Mouse (Mus musculus): ENCODE data around the gene Mapk6.
"Not testable (repeated sequence)": the region's sequence is repeated elsewhere in the genome, so short reads cannot be mapped to it uniquely, and the experiment has no call there.

The Mapk6 gene

DNA sequence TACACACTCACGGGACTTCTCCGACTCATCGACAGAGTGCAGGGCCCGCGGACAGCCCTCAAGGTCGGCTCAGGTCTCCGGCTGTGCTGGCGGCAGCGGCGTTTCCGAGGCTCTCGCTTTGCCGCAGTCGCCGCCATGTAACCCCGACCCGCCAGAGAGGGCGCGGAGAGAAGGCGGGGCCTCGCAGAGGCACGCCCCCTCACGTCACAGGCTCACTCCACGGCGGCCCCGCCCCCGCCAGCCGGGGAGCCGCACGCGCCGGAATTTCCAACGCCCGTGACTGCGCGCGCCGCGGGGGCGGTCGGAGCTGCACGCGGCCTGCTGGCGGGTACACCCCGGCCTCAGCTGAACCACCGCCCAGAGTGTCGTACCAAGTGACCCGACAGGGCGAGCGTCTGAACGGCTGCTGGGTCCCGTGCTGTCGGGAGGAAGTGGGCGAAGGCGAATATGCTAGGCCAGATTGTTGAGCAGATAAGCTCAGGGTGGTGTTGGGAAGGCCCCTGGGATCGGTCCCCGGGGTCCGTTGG lies at the start of gene Mapk6:
Gene Mapk6, minus strand, starts transcription at position 154 of the 527 bp plus-strand sequence.
- in situ Hi-C loops (cut with MboI, MseI), result no loop called here

DNA sequence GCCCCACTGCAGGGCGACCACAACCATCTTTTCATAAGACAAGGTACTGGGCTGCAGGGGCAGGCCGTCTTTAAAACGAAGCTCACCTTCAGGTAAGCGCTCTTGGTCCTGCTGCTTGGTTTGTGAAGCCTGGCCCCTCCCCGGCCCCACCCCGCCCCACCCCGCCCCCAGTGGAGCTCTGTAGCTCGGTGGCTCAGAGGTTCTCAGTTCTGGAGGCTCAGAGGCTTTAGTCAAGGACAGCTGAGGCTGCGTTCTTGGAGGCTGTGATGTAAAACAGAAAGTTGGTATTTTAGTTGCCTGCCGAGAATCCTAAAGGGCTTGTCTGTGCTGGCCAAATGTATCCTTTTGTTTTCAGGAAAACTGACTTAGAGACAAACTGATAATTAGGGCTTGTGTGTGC lies 45.9 kb upstream of the Mapk6 start:
- in situ Hi-C loops (cut with MboI, MseI), result no loop called here

DNA sequence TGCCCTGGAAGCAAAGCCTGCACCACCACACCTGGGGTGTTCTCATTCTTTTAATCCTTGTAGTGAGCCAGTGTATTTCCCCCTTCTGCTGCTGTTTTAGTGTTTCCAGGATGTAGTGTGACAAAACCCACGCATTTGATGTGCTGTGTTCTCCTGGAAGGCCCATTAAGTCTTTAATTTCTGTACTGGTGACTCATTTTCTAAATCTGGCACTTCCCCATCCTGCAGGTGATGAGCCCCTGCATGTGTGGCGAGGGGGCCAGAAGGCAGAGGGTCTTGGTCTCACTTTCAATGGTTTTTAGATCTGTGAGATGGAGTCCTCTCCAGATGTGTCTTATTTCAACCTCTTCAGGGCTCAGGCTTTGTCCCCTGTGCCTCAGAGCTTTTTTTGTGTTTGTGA lies 44.2 kb upstream of the Mapk6 start:
- in situ Hi-C loops (cut with MboI, MseI), result no loop called here

DNA sequence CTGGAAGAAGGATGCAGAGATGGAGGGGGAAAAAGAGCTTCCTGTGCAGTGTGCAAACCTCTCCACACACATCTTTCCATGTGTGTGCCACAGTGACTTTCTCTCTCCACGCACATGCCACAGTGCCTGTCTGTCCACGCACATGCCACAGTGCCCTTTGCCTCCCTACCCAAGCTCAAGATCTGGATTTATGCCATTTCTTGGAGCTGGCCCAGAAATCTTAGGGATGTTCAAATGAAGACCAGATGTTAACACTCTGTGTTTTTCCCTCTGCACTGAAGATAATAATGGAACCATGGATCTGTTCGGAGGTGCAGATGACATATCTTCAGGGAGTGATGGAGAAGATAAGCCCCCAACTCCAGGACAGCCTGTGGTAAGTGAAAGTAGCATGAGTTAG lies 38.2 kb upstream of the Mapk6 start:
- in situ Hi-C loops (cut with MboI, MseI), result no loop called here

DNA sequence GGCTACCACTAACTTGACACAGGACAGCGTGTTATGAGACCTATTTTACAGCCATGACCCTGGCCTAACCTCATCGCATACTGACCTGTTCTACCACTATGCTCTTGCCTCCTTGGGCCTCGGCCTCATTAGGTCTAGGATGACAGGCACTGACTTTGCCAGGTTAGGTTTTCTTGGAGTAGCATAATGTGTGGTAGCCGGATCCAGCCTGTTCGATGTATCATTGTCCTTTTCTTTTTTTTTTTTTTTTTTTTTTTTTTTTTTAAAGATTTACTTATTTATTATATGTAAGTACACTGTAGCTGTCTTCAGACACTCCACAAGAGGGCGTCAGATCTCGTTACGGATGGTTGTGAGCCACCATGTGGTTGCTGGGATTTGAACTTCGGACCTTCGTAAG lies 36.8 kb upstream of the Mapk6 start:
- in situ Hi-C loops (cut with MboI, MseI), result not testable (repeated sequence)

DNA sequence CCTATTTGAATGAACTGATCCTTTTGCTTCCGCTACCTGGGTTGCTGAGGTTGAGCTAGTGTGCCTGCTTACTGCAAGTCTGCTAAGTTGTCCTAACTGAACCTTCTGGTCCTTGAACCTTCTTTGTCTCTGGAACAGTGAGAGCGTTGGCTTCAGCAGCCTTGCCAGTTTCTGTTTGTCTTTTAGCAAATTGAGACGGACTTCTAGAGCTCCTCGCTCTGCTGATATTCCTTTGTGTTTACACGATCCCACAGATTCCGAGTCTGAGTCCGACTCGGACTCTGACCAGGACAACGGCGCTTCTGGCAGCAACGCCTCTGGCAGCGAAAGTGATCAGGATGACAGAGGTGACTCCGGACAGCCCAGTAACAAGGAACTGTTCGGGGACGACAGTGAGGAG lies 35.2 kb upstream of the Mapk6 start:
- in situ Hi-C loops (cut with MboI, MseI), result no loop called here

DNA sequence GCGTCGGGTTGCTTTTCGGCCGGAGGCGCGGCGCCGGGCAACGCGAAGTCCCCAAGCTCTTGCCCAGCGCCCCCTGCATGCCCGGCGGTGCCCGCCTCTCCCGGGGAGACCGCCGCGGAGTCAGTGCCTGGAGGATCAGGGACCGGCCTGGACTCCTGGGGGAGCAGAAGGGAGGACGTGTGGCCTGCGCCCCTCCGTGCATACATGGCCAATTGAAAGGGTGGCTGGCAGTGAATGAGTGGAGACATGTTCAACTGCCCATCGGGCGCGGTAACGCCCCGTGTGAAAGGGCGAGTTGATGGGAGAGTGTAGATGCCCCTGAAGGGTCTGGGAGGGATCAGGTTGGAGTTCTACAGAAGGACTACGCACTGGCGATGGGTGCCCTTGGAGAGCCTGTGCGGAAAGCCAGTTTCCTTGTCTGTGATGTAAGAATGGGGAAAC lies 31.9 kb upstream of the Mapk6 start:
- in situ Hi-C loops (cut with MboI, MseI), result no loop called here

DNA sequence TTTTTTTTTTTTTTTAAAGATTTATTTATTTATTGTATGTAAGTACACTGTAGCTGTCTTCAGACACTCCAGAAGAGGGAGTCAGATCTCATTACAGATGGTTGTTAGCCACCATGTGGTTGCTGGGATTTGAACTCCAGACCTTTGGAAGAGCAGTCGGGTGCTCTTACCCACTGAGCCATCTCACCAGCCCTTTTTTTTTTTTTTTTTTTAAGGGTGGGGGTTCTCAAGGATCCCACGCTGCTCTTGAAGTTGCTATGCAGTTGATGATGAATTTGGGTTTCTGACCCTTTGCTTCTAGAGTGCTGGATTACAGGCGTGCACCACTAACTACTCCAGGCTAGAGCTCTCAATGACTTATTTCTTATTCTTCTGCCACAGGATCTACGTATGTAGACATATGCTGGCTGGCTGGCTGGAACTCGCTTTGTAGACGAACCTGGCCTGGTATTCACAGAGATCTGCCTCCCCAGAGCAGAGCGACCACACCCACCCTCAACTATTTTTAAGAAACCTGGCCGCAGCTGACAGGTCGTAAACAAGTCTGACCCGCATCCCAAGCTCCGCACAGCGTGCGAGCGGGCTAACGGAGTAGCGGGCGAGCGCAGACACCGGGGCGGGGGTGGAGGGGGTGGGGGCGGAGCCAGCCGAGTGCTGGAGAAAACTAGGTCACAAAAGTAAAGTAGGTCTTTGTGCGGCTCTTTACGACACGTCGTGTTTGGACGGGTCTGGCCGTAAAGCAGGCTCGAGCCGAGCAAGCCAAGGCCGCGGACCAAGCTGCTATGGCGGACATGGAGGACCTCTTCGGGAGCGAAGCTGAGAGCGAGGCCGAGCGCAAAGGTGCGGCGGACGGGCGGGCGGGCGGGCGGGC lies 31.2 kb upstream of the Mapk6 start, which contains the start of gene Leo1:
Gene Leo1, plus strand, starts transcription at position 729 of the 871 bp plus-strand sequence.
- in situ Hi-C loops (cut with MboI, MseI), result no loop called here

DNA sequence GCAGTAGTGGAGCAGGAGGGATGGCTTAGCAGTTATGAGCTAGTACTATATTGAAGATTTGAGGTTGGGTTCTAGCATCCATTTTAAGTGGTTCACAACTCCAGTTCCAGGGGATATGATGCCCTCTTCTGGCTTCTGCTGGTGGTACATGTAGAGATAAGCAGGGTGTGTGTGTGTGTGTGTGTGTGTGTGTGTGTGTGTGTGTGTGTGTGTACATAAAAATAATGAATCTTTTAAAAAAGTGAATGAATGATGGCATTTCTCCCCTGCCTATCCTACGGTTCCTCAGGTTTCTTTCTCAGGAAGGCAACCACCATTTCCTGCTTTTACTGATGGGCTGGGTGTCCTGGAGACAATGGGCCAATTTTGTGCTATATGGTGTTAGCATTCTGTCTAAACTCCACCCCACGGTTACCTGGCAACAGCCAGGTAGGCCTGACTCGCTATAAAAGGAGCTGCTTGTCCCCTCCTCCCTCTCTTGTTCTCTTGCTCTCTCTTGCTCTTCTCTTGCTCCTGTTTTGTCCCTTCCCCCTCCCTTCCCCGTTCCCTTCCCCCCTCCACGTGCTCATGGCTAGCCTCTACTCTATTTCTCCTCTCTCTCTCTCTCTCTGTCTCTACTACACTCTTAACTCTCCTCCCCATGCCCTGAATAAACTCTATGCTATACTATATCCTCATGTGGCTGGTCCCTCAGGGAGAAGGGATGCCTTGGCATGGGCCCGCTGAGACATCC lies 28.0 kb upstream of the Mapk6 start:
- in situ Hi-C loops (cut with MboI, MseI), result loop anchor here (5.0 kb wide), 1 partner anchor 81 kb away; no protein-coding TSS in a partner anchor

DNA sequence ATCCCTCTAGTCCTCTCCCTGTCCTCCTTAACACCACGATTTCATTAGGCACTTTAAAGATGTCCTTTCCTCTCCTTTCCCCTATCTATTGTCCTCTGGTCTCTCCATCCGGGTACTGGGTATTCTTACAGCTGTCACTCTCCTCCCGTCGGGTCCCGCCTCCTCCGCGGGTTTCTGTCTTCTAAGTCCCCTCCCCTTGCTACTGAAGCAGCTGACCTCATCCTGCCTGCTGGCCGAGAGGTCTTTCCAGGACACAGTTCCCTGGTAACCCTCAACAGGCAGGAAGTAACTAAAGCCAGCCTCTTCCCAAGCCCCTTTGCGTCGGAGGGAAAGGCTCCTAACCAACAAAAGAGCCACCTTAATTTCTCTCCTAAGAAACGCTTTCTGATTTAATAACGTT lies 26.1 kb upstream of the Mapk6 start:
- in situ Hi-C loops (cut with MboI, MseI), result loop anchor here (5.0 kb wide), 1 partner anchor 79 kb away; no protein-coding TSS in a partner anchor

DNA sequence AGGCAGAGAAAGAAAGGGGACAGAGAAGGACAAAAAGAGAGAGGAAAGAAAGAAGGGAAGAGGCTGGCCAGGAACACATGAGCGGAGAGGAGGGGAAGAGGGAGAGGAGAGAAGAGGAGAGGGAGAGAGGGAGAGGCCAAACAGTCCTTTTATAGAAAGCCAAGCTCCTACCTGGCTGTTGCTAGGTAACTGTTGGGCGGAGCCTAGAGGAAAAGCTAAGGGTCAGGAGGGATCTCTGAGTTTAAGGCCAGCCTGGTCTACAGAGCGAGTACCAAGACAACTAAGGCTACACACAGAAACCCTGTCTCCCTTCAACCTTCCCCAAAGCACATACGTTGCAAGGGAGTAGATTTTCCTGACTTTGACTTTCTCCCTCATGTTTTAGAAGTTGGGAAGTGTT lies 25.5 kb upstream of the Mapk6 start:
- in situ Hi-C loops (cut with MboI, MseI), result loop anchor here (5.0 kb wide), 1 partner anchor 78 kb away; no protein-coding TSS in a partner anchor

DNA sequence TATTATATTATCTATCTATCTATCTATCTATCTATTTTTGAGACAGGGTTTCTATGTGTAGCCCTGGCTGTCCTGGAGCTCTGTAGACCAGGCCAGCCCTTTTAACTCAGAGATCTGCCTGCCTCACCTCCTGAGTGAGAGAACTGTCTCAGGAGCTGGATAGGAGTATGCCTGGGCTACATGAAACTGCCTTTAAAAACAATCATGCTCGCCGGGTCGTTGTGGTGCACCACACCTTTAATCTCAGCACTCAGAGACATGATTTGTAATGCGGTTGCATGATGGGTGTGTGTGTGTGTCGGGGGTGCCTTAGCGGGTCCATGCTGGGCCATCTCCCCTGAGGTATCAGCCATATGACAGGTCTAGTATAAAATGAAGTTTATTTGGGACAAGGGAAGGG lies 25.1 kb upstream of the Mapk6 start:
- in situ Hi-C loops (cut with MboI, MseI), result loop anchor here (5.0 kb wide), 2 partner anchors 38 to 78 kb away; no protein-coding TSS in a partner anchor

DNA sequence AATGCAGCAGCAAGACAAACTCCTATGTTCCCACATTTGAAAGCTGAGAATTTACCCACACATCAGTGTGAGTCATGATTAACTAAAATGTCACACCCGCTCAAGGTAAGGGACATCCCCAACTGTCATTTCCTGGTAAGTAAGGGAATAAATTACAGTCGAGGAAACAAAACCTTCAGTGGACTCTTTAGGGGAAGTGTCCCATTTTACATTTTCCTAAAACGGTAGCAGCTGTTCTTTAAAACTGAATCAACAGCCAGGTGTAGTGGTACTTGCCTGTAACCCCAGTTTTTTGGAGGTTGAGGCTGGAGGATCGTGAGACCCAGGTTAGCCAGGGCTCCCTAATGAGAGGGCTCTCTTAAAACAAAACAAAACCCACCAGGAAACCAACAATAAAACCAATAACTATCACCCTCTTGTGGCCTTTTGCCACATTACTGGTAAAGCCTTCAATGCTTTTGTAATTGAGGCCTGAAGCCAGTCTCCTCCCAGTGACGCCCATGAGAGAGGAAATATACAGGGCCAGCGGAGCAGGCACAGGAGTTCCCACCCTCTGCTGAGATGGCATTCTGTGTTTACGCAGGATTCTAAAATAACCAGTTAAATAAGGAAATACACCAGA lies 24.5 kb upstream of the Mapk6 start:
- in situ Hi-C loops (cut with MboI, MseI), result loop anchor here (5.0 kb wide), 1 partner anchor 37 kb away; no protein-coding TSS in a partner anchor

DNA sequence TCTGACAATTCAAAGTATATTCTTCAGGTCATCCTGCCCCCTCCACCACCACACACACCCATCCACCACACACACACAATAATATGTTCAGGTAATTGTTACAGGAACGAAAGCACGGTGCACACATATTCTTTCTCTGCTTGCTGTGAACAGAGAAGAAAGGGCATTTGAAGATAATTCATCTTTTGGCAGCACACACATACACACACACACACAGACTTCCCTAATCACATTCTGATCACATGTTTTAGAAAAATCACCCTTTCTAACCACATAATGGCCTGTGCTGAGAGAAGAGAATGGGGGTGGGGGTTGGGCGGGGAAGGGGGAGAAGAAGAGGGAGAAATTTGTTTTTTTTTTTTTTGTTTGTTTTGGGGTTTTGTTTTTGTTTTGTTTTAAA lies 22.9 kb upstream of the Mapk6 start:
- in situ Hi-C loops (cut with MboI, MseI), result loop anchor here (5.0 kb wide), 1 partner anchor 35 kb away; no protein-coding TSS in a partner anchor

DNA sequence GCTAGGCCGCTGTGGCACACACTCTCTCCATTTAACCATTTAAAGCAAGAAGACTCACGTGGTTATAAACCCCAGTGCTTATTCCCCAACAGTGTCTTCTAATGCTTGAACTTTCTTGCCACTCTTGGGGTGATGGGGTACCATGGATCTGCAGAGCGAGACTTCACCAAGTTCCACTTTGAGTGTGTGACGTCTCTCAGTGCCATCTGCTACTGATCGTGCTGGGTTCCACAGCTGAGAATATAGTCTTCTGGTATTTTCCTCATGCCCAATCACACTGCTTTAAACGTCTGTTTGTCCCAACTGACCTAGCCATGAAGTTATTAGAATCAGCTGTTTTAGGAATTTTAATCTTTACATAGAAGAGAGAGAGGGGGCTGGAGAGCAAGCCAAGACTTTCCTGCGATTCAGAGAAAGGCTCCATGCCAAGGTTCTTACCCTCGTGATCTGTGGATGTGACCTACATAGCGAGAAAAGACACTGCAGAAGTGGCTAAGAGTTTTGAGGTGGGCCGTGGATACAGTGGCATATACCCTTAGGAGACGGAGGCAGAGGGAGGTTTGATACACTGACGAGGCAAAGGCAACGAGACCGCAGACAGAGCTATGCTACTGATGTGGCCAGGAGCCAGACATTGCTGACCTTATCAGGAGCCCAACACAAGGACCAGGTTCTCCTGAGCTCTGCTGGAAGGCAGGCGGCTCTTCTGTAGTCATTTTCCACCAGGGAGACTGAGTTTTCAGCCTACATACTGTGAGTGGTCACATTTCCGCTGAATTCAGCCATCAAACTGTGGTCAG lies 21.2 kb upstream of the Mapk6 start:
- in situ Hi-C loops (cut with MboI, MseI), result loop anchor here (5.0 kb wide), 1 partner anchor 34 kb away; no protein-coding TSS in a partner anchor

DNA sequence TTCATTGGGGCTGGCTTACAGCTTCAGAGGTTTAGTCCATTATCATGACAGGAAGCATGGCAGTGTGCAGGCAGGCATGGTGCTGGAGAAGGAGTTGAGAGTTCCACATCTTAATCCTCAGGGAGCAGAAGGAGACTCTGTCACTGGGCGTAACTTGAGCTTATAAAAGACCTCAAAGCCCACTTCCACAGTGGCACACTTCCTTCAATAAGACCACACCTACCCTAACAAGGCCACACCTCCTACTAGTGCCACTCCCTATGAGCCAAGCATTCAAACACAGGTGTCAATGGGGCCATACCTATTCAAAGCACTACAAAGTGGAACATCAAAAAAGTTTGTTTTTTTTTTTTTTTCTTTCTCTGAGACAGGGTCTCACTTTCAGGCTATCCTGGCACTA lies 19.9 kb upstream of the Mapk6 start:
- in situ Hi-C loops (cut with MboI, MseI), result loop anchor here (5.0 kb wide), 1 partner anchor 32 kb away; no protein-coding TSS in a partner anchor

DNA sequence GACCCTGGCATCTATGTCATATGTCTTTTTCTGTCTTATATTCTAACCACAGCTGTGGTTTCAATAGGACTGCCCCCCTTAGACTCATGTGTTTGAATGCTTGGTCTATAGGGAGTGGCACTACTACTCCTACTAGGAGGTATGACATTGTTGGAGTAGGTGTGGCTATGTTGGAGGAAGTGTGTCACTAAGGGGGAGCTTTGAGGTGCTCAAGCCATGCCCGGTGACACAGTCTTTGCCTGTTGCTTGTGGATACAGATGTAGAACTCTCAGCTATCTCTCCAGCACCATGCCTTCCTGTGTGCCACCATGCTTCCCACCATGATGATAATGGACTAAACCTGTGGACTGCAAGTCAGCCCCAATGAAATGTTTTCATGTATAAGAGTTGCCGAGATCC lies 19.2 kb upstream of the Mapk6 start:
- in situ Hi-C loops (cut with MboI, MseI), result no loop called here

DNA sequence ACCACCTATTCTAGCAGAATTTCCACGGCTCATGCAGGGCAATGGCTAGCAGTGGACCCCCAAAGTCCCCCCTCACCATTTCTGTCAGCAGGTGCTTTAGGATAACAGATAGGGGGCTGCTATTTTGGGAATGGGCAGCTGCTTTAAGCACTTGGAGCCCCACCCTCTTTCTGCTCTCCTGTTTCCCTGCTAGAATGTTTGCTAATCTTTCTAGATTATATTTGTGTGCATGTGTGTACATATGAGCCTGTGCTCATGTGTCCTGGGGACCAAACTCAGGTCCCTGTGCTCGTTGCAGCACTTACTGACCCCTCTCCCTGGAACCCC lies 18.4 kb upstream of the Mapk6 start:
- in situ Hi-C loops (cut with MboI, MseI), result no loop called here

DNA sequence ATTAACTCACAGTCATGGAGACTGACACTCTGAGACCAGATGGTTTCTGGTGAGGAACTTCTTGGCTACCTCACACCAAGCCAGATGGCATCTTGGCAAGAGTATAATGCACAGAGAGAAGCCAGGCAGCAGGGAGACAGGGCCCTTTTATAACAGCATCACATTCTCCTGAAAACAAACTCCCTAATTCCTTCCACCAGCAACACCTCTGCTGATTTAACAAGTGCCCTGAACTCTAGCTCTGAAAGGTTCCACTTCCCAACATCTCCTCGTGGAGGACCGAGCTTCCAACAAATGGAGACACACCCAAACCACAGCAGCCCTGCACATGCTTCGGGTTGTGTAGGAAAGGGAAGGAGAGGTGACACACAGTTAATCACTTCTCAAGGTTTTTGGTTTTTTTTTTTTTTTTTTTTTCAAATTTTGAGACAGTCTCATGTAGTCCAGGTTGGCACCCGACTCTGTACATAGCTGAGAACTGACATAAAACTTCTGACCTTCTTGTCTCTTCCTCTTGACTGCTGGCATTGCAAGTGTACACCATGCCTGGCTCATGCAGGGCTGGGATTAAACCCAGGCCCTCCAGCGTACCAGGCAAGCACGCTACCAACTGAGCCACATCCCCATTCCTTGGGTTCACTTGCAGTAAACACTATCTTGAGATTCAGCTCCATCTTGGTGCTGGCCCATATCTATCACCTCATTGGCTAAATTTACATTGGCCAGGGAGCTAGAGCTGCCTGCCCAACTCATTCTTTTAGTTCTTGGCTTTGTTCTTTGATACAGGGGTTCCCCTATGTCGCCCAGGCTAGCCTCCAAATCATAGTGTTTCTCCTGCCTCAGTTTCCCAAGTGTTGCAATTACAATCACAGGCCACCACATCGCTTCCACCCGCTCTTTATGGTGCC lies 17.8 kb upstream of the Mapk6 start:
- in situ Hi-C loops (cut with MboI, MseI), result no loop called here
